Mouse (Mus musculus): ENCODE data around the gene Cideb.

Cideb gene

GRCm38 (mm10) chr14:55758363-55758784 is at the start of gene Cideb:
TSS of gene Cideb (minus strand) at chr14:55758458.
- DNase-seq (ENCODE audit: low spot score) = no peak

- DNase-seq (ENCODE audit: low spot score) = no peak
Measured at GRCm38 (mm10) chr14:55795380-55796163, 37.3 kb upstream of the Cideb start.

GRCm38 (mm10) chr14:55793946-55794345 is 35.7 kb upstream of the Cideb start:
- DNase-seq (ENCODE audit: low spot score) = no peak

GRCm38 (mm10) chr14:55793461-55793860 is 35.2 kb upstream of the Cideb start:
- no peak for DNase-seq (ENCODE audit: low spot score)

GRCm38 (mm10) chr14:55788256-55789050 is 30.2 kb upstream of the Cideb start, which contains the start of gene Ripk3:
TSS of gene Ripk3 (minus strand) at chr14:55788865.
- no peak for DNase-seq (ENCODE audit: low spot score)

- DNase-seq (ENCODE audit: low spot score) = no peak
Measured at GRCm38 (mm10) chr14:55787731-55788130, 29.5 kb upstream of the Cideb start.

- no peak for DNase-seq (ENCODE audit: low spot score)
Measured at GRCm38 (mm10) chr14:55785195-55785594, 26.9 kb upstream of the Cideb start.

GRCm38 (mm10) chr14:55783958-55784235 is 25.6 kb upstream of the Cideb start, which contains the start of gene Adcy4:
TSS of gene Adcy4 (minus strand) at chr14:55784095.
- no peak for DNase-seq (ENCODE audit: low spot score)

- DNase-seq (ENCODE audit: low spot score) = no peak
Measured at GRCm38 (mm10) chr14:55783171-55783957, 25.1 kb upstream of the Cideb start.

GRCm38 (mm10) chr14:55782361-55782960 is 24.2 kb upstream of the Cideb start:
- no peak for DNase-seq (ENCODE audit: low spot score)

- peak; percentile 36 for DNase-seq (ENCODE audit: low spot score)
Measured at GRCm38 (mm10) chr14:55781310-55781709, 23.1 kb upstream of the Cideb start.

GRCm38 (mm10) chr14:55780736-55781135 is 22.5 kb upstream of the Cideb start:
- no peak for DNase-seq (ENCODE audit: low spot score)

- DNase-seq (ENCODE audit: low spot score) = no peak
Measured at GRCm38 (mm10) chr14:55779656-55780055, 21.4 kb upstream of the Cideb start.

- DNase-seq (ENCODE audit: low spot score) = no peak
Measured at GRCm38 (mm10) chr14:55778686-55779085, 20.4 kb upstream of the Cideb start.

- no peak for DNase-seq (ENCODE audit: low spot score)
Measured at GRCm38 (mm10) chr14:55777806-55778205, 19.5 kb upstream of the Cideb start.

GRCm38 (mm10) chr14:55777176-55777575 is 18.9 kb upstream of the Cideb start:
- DNase-seq (ENCODE audit: low spot score) = no peak

GRCm38 (mm10) chr14:55776711-55777110 is 18.5 kb upstream of the Cideb start:
- no peak for DNase-seq (ENCODE audit: low spot score)

GRCm38 (mm10) chr14:55769087-55769703 is 10.9 kb upstream of the Cideb start:
- DNase-seq (ENCODE audit: low spot score) = no peak

- no peak for DNase-seq (ENCODE audit: low spot score)
Measured at GRCm38 (mm10) chr14:55768555-55768954, 10.3 kb upstream of the Cideb start.

GRCm38 (mm10) chr14:55767519-55768414 is 9.5 kb upstream of the Cideb start:
- DNase-seq (ENCODE audit: low spot score) = peak; percentile 67
